Mouse (Mus musculus) lung, postnatal 10 days (tissue): ENCODE measurements around the gene Sf3b6.
"Not testable (repeated sequence)": the region's sequence is repeated elsewhere in the genome, so short reads cannot be mapped to it uniquely, and the experiment has no call there.

Experiments
- DNase-seq: peaks from one replicate; pipeline ENCODE4 v3.0.0; 2021

The Sf3b6 gene

DNA sequence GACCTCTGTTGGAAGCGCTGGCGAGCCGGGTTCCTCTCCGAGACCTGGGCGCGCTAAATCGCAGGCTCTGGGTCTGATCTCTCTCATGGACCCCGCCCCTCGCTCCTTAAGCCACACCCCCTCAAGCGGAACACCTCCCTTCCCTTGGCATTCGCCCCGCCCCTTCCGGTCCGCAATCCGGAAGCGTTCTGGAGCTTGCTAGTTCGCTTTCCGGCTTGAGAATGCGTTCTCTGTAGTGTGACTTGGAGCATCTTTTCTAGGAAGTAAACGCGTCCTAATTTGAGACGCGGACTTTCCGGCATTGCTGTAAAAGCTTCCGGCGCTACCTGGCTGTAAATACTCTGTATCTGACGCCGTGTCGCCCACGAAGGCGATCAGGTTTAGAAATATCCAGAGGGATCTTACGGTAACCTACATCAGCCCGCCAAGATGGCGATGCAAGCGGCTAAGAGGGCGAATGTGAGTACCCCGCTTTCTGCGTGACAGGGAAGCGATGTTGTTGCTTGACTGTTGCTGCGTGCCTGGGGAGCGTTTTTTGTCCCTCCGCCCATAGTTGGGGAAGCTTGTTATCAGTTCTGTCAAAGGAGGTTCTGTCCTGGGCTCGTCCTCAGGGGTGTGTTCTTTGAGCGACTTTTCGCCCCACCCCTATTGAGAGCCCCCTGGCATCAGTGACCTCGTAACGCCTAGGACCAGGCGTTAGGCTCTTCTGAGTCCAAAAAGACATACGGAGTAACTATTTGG is at the start of gene Sf3b6:
Sf3b6 (plus strand) TSS at position 184 of the 741 bp plus-strand sequence.
- DNase-seq = peak; percentile 99

DNA sequence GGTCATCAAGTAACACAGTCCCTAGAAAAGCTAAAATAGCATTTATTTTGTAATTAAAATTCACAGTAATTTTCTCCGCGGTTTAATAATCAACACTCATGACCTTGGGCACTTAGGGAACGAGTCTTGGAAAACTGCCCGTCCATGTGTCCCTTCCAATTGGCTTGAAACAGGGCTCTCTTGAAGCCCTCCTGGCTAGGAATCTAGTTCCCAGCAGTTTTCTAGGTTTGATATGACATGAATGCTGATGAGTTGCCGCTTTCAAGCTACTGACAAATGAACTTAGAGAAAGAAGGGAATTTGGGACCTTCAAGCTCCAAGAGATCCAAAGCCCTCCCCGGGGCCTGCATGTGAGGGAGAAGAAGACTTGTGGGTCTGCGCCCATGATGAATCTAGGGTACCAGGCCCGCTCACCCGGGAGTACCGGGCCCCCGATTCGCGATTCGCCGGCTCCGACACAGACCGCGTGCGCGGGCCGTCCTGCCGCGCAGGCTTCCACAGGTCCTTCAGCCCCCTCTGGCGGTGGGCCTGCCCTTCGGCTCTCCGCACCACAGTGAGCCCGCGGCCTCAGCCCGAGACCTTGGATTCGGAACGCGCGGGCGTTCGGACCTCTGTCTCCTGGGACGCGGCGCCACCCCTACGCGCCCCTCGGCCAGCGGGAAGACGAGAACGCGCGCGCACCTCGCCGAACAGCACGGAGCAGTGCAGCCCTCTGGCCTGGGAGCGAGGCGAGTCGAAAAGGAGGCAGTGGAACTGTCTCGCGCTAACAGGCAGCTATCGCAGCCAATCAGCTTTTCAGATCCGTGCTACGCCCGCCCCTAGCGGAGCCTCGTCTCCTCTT is 48.6 kb upstream of the Sf3b6 start, which contains the start of the genes Pfn4 and Fam228b:
Pfn4 (plus strand) TSS at position 531 of the 841 bp plus-strand sequence.
Fam228b (minus strand) TSS at position 776 of the 841 bp plus-strand sequence.
- DNase-seq = peak; percentile 97

DNA sequence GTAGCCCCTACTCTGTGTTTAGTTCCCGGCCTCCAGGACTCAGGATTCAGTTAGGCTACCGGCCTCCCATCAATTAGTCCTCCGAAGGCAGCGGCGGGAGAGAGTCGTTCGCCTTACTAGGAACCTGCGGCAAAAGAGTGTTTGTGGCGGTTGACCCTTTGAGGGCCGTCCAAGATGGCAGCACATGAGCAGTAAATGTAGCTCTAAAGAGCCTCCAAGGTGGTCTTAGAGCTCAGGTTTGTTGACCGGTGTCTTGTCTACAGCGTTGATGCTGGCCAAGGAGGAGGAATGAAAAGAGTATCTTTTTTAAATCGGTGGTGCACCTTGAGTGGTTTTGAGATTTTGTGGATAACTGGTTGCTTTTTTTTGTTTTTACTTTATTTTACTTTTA is 48.0 kb upstream of the Sf3b6 start:
- no peak for DNase-seq

DNA sequence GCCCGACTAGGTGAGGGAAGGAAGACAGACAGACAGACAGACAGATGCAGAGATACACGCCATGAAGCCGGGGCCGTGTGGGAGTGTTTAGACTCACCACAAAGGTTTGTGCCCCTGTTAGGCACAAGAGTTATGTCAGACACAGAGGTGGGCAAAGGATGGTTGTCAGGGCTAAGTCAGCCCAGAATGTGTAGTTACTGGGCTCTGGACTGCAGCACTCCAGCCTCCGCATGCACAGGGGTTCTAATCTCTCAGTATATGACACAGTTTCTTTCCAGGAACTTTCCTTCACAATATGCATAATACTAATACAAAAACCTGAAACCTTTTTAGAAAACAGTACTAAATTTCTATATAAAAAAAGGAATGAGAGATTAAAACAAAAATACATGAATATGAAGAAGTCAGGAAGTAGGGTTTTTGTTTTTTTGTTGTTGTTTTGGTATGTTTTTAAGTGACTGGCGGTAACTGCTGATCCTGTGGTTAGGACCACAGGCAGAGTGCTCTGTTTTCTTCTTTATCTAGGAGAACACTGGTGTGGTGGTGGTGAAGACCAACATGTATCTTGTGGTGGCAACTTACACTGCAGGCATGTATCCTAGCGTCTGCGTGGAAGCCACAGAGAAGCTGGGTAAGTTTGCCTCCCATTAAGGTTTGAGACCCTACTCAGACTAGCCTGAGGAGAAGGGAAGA is 42.3 kb upstream of the Sf3b6 start:
- no peak for DNase-seq

DNA sequence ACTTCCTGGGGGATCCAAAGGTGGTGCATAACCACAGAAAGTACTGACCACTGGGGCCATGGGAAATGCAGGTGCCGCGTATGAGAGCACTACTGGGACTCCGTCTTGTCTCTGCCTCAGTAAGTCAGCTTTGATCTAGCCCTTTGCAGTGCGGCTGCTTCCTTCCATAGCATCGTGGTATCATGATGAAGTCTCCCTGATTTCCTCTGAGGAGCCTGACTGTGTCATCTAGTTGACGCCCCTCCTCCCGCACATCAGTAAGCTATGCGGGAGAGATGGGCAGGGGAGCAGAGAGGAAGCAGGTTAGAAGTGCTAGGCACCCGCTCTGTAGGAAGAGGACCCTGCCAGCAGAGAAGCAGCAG is 41.8 kb upstream of the Sf3b6 start:
- no peak for DNase-seq

DNA sequence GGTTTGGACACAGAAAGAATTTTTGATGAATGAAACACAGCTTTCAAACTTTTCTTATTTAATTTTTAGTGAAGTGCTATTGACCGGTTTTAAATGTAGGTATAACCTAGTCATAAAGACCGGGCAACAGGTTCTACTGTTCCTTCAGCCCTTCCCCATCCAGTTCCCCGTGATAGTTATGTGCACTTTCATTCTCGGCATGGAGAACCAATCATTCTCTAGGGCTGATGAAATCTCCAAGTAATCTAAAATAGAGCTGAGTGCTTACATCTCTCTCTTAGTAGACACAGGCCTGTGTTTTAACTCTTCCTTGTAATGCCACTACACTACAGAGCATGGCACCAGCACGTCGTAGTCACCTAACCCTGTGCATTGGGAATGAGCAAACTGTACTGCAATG is 39.6 kb upstream of the Sf3b6 start:
- DNase-seq = no peak

DNA sequence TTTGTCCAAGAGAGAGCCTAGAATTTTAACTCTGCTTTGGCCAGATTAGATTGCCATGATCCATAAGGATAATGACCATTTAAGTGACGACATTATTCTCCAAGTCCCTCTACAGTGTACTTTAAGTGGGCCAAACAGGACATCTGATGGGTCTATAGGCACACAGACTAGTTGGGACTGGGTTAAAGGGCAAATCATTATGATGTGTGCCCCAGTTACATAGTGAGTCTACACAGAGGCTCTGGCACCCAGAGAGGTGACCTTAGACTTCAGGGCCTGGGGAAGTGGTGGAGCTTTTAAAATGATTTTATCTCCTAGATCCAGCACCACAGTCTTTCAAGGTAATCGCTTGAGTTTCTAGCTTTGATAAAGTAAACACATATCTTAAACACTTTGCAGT is 37.1 kb upstream of the Sf3b6 start:
- no peak for DNase-seq

DNA sequence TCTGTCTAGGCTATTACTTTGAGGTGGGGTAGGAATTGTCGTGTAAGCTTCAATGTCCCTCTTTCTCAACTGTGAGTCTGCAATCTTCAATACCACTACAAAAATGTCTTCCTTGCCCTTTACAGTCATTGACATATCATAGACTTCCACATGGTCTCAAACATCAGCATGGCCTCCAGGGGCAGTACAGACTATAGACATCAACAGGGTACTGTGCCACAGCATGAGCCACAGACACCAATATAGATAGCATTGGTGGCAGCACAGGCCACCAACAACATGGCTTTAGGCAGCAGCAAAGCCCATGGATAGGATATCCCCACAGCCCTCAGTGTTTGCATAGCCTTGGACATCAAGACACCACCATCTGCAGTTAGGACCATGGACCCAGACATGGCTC is 36.1 kb upstream of the Sf3b6 start:
- DNase-seq = no peak

DNA sequence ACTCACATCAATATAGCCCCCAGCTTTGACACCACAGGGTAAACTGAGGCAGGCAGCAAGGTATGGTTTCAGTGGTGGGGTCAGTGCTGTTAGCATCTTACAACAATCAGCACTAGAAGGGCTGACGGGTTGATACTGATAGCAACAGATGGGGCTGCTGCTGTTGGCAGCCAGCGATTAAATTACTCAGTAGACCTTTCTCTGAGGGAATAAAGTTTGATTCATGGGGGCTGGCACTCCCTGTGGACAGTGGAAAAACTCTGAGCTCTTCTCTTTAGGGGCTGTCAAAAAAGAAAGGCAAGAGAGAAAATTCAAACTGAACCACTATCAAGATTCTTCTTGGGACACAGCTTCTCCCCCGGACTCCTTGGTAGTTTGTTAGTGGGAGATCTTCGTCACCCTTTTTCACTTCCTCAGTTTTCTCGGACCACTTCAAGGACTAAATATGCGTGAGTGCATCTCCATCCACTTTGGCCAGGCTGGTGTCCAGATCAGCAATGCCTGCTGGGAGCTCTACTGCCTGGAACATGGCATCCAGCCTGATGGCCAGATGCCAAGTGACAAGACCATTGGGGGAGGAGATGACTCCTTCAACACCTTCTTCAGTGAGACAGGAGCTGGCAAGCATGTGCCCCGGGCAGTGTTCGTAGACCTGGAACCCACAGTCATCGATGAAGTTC is 35.5 kb upstream of the Sf3b6 start:
- not testable (repeated sequence) for DNase-seq

DNA sequence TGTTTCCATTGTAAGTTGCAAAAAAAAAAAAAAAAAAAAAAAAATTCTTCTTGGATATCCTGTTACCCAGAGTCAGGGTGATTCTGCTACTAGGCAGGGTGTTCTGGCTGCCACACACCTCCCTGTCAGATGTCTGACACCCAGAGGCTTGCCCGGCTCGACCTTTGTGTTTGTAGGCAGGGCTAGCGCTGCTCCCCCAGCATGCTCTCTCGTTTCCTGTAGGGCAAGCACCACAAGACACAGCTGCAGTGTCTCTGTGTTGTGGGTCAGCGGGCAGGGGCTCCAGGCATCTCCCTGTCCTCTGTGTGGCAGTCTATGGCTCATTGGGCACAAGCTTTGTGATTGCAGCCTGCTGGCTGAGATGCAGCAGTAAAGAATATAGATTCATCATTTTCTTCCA is 33.7 kb upstream of the Sf3b6 start:
- DNase-seq = no peak

DNA sequence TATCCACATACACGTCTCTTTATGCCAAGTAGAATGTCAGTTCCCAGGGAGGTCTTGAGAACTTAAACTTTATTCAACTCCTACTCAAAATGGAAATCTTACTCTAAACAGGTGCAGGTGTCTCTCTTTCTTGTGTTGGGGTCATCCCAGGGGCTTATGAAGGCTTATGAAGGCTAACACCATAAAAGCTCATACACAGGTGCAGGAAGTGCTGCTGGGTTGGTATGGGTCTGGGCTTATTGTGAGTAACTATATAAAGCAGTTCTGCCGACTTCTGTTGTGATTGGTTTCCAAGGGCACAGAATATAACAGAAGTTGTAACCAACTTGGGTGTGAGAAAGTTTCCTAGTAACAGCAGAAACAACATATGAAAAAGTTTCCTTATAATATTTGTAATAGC is 32.9 kb upstream of the Sf3b6 start:
- DNase-seq = no peak

DNA sequence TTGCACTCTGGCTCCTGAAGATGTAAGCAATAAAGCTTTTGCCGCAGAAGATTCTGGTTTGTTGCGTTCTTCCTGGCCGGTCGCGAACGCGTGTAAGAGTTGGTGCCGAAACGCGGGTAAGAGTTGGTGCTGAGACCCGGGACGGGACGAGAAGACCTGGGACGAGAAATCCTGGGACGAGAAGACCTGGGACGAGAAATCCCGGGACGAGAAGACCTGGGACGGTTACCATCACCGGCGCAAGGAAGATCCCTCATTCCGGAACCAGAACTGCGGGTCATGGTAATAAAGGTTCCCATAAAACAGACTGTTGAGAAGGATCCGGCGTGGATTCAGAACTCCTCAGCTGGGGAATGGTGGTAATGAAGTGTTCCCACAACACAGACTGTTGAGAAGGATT is 29.2 kb upstream of the Sf3b6 start:
- not testable (repeated sequence) for DNase-seq

DNA sequence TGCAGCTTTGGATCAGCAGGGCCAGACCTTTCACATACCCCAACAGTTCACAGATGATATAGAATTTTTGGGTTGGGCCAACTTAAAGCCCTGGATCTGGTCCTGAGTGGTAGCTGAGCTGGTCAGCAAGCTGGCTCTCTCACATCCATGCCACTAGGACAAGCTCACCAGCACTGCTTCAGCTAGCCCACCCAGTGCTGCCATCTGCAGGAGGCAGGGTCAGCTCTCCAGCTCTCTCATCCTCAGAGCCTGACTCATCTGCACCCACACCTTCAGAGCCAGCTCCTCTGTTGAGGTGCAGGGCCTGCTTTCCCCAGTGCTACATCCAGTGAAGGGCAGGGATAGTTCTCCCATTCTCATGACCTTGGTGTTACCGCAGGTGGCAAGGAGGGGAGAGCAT is 23.6 kb upstream of the Sf3b6 start:
- no peak for DNase-seq

DNA sequence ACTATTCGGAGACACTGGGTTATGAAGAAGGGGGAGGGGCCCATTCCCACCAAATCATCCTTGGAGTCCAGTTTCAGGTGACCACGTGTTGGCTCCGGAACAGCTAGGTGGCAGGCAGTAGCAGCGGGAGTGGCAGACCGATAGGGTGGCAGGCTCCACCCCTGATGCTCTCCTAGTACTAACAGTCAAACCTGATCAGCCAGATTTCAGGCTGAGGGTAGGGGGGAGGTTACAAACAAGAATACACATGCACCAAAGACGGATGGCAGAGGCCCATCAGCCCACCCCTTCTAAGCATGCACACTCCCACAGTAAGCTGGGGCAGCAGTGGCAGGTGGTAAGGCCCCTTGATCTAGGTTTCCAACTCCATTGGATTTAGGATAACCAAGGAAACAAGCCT is 19.9 kb upstream of the Sf3b6 start:
- DNase-seq = not testable (repeated sequence)

DNA sequence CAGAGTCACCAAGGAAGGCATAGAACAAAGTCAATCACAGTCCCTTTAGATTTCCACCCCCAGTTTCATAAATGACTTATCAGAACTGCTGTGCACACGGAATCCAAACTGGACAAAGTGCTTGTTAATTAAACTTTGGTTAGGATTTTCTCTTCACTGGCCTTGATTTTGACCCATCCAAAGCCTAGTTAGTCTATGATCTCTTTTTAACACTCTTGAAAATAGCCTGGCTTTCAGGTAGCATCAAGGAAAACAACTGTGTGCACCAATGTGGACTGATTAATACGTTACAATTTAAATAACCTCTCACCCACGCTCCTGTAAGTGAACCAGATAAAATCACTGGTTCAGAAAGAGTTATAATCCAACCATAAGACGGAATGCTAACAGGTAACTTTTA is 6.3 kb upstream of the Sf3b6 start:
- no peak for DNase-seq

DNA sequence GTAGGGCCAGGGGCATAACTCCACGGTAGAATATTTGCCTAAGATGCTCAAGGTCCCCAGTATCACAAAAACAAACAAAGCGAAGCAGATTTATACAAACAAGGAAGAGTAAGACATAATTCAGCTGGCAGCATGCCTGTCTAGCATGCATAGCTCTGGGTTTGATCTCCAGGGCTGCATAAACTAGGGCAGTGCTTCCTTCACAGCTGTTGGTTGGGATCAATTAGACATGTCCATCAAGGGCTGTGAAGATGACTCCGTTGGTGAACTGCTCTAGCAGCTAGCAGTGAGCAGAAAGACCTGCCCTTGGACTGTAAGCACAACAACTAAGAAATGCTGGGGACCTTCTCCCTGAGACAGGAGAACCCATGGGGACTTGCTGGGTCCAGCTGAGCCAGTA is 5.6 kb upstream of the Sf3b6 start:
- no peak for DNase-seq

DNA sequence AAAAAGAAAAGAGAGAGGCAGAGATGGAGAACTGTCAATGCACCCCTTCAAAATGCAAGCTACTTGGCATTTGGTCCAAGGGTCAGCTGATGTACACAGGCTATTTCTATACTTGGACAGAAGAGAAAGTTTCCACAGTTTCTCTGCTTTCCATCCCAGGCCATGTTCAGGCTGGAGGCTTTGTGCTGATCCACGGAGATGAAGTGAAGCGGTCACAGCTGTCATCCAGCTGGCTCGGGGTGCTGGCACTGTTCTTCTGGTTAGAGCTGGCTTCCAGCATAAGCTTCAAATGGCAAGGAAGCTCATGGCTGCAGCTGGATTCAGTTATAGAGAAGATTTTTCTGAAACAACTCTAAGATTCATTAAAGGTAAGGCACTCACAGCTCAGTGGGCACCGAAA is 3.7 kb upstream of the Sf3b6 start:
- peak; percentile 73 for DNase-seq

DNA sequence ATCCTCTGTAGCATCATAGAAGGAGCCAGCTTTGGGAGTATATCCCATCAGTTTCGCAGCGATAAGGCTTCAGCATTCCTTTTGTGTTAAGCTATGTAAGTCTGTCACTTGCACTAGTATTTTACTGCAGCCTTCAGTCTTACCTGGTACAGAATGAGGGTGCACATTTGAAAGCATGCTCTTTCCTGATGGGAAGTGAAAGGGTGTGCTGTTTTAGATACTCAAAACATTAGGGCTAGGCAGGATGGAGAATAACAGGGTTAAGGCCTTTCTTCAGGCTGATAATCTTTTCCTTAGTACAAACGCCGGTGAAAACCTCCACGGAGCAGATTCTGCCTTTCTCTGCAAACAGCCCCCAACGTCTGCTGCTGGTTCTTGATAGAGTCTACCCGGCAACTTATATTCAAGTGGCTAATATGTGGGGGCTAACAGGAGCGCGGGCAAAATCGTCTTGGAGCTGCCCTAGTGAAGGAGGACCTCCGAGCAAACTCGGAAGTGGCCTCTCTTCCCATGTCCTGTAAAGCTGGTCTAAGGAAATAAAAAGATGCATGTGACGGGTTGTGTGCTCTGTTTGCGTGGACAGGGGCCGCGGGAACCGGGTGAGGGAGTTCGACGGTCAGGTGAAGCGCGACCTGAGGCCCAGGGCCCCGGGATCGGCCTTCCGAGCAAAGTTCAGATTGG is 524 bp upstream of the Sf3b6 start:
- DNase-seq = no peak

DNA sequence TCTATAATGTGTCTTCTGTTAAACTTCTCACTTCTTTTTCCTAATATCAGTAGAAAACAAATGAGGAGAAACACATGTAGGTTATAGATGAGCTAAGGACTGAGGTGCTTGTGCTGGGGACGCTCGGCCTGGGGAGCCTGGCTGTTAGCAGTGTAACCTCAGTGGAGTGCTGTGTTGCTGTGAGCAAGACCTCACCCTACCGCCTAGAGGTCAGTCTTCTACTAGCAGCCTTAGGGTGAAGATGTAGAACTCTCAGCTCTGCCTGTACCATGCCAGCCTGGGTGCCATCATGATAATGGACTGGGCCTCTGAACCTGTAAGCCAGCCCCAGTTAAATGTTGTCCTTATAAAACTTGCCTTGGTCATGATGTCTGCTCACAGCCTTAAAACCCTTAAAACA is 9.9 kb downstream of the Sf3b6 start:
- DNase-seq = no peak

DNA sequence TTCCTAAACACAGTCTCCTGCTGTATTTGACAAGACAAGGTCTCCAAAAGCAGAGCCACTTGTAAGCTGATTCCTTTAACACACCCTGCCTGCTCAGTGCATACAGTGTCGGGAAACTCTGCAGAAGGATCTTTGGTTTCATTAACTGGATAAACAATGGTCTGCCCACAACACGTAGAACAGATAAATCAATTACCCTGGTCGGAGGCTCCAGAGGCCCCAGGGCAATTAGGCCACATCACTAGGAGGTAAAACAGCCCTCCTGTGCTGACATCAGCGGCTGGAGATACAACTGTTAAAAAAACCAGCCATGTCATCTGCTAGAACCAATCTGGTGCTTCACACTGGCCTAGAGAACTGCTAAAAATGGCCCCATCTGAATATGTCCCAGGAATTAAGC is 19.6 kb downstream of the Sf3b6 start:
- no peak for DNase-seq

DNA sequence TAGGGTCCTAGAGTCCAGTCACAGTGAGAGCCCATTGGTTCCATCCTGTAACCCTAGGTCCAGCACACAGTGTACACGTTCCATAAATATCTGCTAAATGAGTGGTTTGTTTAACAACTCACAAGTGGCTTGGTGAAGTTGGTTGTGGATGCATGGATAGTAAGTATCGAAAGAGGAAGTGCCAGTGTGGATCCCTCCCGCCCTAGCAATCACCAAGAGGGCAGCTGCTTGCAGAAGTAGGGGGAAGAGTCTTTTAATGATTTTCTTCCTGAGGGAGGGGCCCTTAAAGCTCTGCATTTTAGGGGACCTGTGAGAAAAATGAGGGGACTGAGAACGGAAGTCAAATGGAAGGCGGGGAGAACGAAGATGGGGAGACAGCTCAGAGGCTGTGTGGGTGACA is 22.7 kb downstream of the Sf3b6 start:
- DNase-seq = no peak

DNA sequence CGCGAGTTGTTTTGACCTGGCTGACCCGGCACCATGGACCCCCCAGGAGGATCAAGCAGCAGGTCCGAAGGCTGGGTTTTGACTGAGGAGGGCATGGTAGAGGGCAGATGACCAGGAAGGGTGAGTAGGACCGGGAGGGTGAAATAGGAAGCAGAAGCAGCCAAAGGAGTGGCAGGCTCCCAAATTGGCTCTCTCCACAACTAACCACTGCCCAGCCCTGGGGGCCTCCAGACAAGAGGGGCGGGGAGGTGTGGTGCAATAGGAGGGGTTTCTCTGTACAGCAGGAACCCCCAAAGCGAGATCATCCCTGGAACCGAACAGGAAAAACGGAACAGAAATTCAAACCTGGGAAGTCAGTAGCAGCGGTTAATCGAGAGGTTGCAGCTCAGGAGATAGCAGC is 23.4 kb downstream of the Sf3b6 start:
- DNase-seq = peak; percentile 18
